Mouse (Mus musculus): ENCODE data around the gene Olig2.

Olig2 gene

DNA sequence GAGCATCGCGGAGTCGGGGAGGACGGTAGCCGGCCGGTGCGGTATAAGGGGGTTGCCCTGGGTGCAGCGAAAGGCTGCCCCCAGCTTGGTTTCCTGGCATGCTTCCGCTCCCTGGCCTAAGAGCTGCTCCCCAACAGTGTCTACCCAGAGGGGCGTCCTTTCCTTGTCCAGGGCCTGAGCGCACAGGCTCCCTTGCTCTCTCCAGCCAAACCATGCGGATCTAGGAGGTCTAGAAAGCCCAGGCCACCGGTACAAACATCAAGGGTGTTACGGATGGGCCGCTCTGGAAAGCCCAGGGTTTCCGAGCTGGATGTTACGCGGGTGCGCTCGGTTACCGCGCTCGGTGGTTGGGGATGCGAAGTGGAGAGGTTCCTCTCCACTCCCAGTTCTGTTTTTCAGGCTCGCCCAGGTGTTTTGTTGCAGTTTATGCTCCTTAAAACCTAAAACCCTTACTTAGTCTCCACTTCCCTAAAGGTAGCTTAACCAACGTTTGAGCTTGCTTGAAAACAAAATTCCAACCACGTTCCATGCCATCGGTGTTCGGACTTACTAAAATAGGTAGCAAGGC, 45.8 kb downstream of the Olig2 start:
- DNase-seq (ENCODE audit: low spot score) = peak; percentile 23

- peak; percentile 23 for DNase-seq (ENCODE audit: low spot score)
Observed at GRCm38 (mm10) chr16:91271634-91272033, 46.4 kb downstream of the Olig2 start.

Data from retina, embryonic 14.5 days (tissue).